Mouse (Mus musculus) layer of hippocampus, postnatal 10 days (tissue): ENCODE data around the gene Map7d1. TPM values are rescaled to one million over a fixed set of nuclear protein-coding genes. Genes with fewer than 3 reads are reported as not detected.
"Not testable (repeated sequence)": the region's sequence is repeated elsewhere in the genome, so short reads cannot be mapped to it uniquely, and the experiment has no call there.

ENCODE experiments used
- DNase-seq, 2 experiments: peaks; one replicate each; pipeline ENCODE4 v3.0.0; 2021; ENCODE audit warnings: low spot score in 2 of 2
- total RNA-seq, 2 experiments: library from RNA; stranded (reverse); gene quantifications; 2 replicates each; pipeline ENCODE4 v1.2.3; 2021

Gene Map7d1
- total RNA-seq, 2 experiments from 2014 or later = 204 to 206 TPM

- DNase-seq = no peak
These were observed 9.8 kb downstream of the Map7d1 start for GRCm38 (mm10) chr4:126246202-126246889.

- DNase-seq = no peak
These were observed 13.6 kb downstream of the Map7d1 start for GRCm38 (mm10) chr4:126242510-126242909.

- peak in 1 of 2 experiments; percentile 3 for DNase-seq
These were observed 14.2 kb downstream of the Map7d1 start for GRCm38 (mm10) chr4:126241956-126242355.

- no peak for DNase-seq
These were observed 16.2 kb downstream of the Map7d1 start for GRCm38 (mm10) chr4:126239862-126240475.

GRCm38 (mm10) chr4:126237721-126238242, 18.4 kb downstream of the Map7d1 start:
- no peak for DNase-seq

- DNase-seq = no peak
These were observed 19.5 kb downstream of the Map7d1 start for GRCm38 (mm10) chr4:126236467-126237280.

GRCm38 (mm10) chr4:126235191-126235590, 21.0 kb downstream of the Map7d1 start:
- DNase-seq = no peak

GRCm38 (mm10) chr4:126234496-126235175, 21.5 kb downstream of the Map7d1 start:
- no peak for DNase-seq

GRCm38 (mm10) chr4:126233676-126234308, 22.4 kb downstream of the Map7d1 start:
- no peak for DNase-seq

GRCm38 (mm10) chr4:126229900-126230299, 26.2 kb downstream of the Map7d1 start:
- no peak for DNase-seq

- no peak for DNase-seq
These were observed 28.0 kb downstream of the Map7d1 start for GRCm38 (mm10) chr4:126228144-126228543.

- peak; percentile 93 to 95 for DNase-seq
These were observed 28.9 kb downstream of the Map7d1 start for GRCm38 (mm10) chr4:126227077-126227761.

GRCm38 (mm10) chr4:126226640-126227039, 29.5 kb downstream of the Map7d1 start:
- DNase-seq = no peak

- DNase-seq = no peak
These were observed 33.5 kb downstream of the Map7d1 start for GRCm38 (mm10) chr4:126222631-126223030.

GRCm38 (mm10) chr4:126220045-126220444, 36.1 kb downstream of the Map7d1 start:
- DNase-seq = no peak

- not testable (repeated sequence) for DNase-seq
These were observed 36.6 kb downstream of the Map7d1 start for GRCm38 (mm10) chr4:126219540-126219939.

- no peak for DNase-seq
These were observed 38.4 kb downstream of the Map7d1 start for GRCm38 (mm10) chr4:126217771-126218170.

- DNase-seq = no peak
These were observed 49.1 kb downstream of the Map7d1 start for GRCm38 (mm10) chr4:126207081-126207480.

GRCm38 (mm10) chr4:126205386-126205785, 50.8 kb downstream of the Map7d1 start:
- DNase-seq = no peak

- no peak for DNase-seq
These were observed 51.4 kb downstream of the Map7d1 start for GRCm38 (mm10) chr4:126204661-126205230.
